13 mouse cellular contexts compared by ENCODE assay signal in the genomic region with DNA sequence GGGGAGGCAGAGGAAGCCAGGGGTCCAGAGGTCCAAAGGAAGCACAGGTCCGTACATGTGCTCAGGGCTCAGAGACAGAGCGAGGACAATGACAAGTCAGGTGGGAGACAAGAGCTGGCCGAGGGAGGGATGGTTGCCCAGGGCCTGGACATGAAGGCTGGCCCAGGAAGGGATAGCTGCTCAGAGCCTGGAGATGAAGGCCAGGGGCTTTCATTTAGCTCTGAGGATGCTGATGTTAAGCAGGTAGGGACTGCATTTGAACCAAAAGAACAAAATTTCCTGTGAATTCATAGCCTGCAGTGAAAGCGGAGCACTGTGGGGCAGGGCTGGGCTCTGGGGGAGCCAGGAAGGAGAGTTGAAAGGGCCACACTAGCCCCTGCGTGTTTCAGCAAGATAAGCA. TPM values are rescaled to one million over a fixed set of nuclear protein-coding genes. Genes with fewer than 3 reads are reported as not detected.
DNase-seq lines count a peak whose midpoint lies in the region; ATAC-seq and TF ChIP-seq lines count a peak whose summit lies in the region.
"Had no signal": no experiment of that assay in that cellular context is flagged by ENCODE, and none has a peak within 500 bp of the region (broad histone marks: within the 10 kb centered on the region; RNA-seq: fewer than 3 reads in every experiment).

No protein-coding gene starts in this region.

- H3K9me3 ChIP-seq in CH12.LX (replicated peaks; ENCODE audit: low read length): no peaks in the 10 kb centered on the region
- H3K9me3 ChIP-seq in liver, embryonic 13.5 days (replicated peaks): no peaks in the 10 kb centered on the region

- peak overlapping the region; percentile 67 for H3K27ac ChIP-seq in kidney, adult 2 months (ENCODE audit: insufficient read depth, low read depth, low read length)
- H3K27ac ChIP-seq in CH12.LX (ENCODE audit: insufficient read depth, low read depth): no peak overlapping the region
- peak overlapping the region; percentile 87 for H3K27ac ChIP-seq in brown adipose tissue, adult 24 weeks (replicated peaks; ENCODE audit: low read depth, low read length)
- H3K27ac ChIP-seq in liver, embryonic 13.5 days: peak overlapping the region; percentile 21; the same call in 1 of the 2 replicates

- H3K9ac ChIP-seq in CH12.LX (ENCODE audit: insufficient read depth, low read depth): no peak overlapping the region
- H3K9ac ChIP-seq in liver, embryonic 13.5 days: peak overlapping the region; percentile 3; the same call in 1 of the 2 replicates

- TF ChIP-seq CTCF in kidney, adult 2 months (conservative IDR thresholded peaks at IDR 0.05; ENCODE audit: insufficient read depth, insufficient read length, low read depth, low read length): no peak
- no peak for TF ChIP-seq CTCF in CH12.LX (conservative IDR thresholded peaks at IDR 0.05 in 1 of 2, IDR thresholded peaks at IDR 0.05 in 1 of 2; ENCODE audit: low read depth in 2 of 2, low read length in 2 of 2)

- no peak for ATAC-seq in liver, embryonic 13.5 days (ENCODE audit: low read depth)

- H3K4me1 ChIP-seq in kidney, adult 2 months (ENCODE audit: control insufficient read depth, insufficient read depth, low read length): no peaks in the 10 kb centered on the region
- peaks cover 34 to 74% of the 10 kb centered on the region in 2 experiments for H3K4me1 ChIP-seq in CH12.LX (ENCODE audit: control insufficient read depth in 1 of 2, insufficient read depth in 2 of 2)
- peaks cover 11% of the 10 kb centered on the region for H3K4me1 ChIP-seq in brown adipose tissue, adult 24 weeks (ENCODE audit: control insufficient read depth, insufficient read depth, insufficient read length, low read length)
- peaks cover 26% of the 10 kb centered on the region for H3K4me1 ChIP-seq in liver, embryonic 13.5 days (replicated peaks)

- dilution Hi-C loops in CH12.LX (cut with MboI; ENCODE audit: extremely low pct_ligation_motif_present, extremely low pct_unique_long_range_greater_than_20kb, low sequenced_read_pairs): no loop called here

- H3K4me2 ChIP-seq in CH12.LX (ENCODE audit: insufficient read depth, low read depth, poor library complexity, severe bottlenecking): no peak overlapping the region
- H3K4me2 ChIP-seq in liver, embryonic 13.5 days: peak overlapping the region; percentile 68
- H3K4me2 ChIP-seq: midbrain, embryonic 11.5 days had no signal

- 68% methylated on average over 5 of the region's 5 CpGs for WGBS in kidney, adult 2 months
- WGBS in liver, embryonic 13.5 days (ENCODE audit: insufficient replicate concordance): 44% methylated on average over 5 of the region's 5 CpGs

- TF ChIP-seq RAD21 in CH12.LX (IDR thresholded peaks at IDR 0.05; ENCODE audit: low read depth, low read length): no peak

- TF ChIP-seq POLR2A in kidney, adult 2 months (IDR thresholded peaks at IDR 0.05; ENCODE audit: low read depth, low read length): no peak
- no peak for TF ChIP-seq POLR2A in CH12.LX (IDR thresholded peaks at IDR 0.05; ENCODE audit: low read depth, low read length)

- no peaks in the 10 kb centered on the region for H3K36me3 ChIP-seq in kidney, adult 2 months (ENCODE audit: control insufficient read depth, insufficient read depth, low read length)
- peaks cover 18 to 36% of the 10 kb centered on the region in 2 experiments for H3K36me3 ChIP-seq in CH12.LX (replicated peaks in 1 of 2; ENCODE audit: control insufficient read depth in 1 of 2, insufficient read depth in 1 of 2, low read length in 1 of 2)
- no peaks in the 10 kb centered on the region; the same call in 1 of the 2 replicates for H3K36me3 ChIP-seq in liver, embryonic 13.5 days

- DNase-seq in kidney, adult 2 months: no peak
- DNase-seq in kidney, postnatal 14 days: no peak
- no peak for DNase-seq in CH12.LX (ENCODE audit: extremely low read depth)
- no peak for DNase-seq in liver, embryonic 13.5 days
- DNase-seq in layer of hippocampus, adult 9-11 months: no peak
- no peak for DNase-seq in cerebellum, adult 9-10 months
- DNase-seq: cerebellum, postnatal 36 days; right cerebral cortex, postnatal 14 days had no signal

- no peak for TF ChIP-seq EP300 in CH12.LX (IDR thresholded peaks at IDR 0.05; ENCODE audit: low read length)

- H3K4me3 ChIP-seq in kidney, adult 2 months (ENCODE audit: insufficient read depth, low read depth, low read length): peak overlapping the region; percentile 80
- H3K4me3 ChIP-seq in CH12.LX (replicated peaks in 1 of 3; ENCODE audit: low read depth in 2 of 3, low read length in 2 of 3, poor library complexity in 1 of 3): peak overlapping the region in 2 of 3 experiments; percentile 25 to 40
- peak overlapping the region; percentile 84 for H3K4me3 ChIP-seq in brown adipose tissue, adult 24 weeks (ENCODE audit: insufficient read depth, low read depth, low read length)
- H3K4me3 ChIP-seq in liver, embryonic 13.5 days (replicated peaks): peak overlapping the region; percentile 22
- H3K4me3 ChIP-seq: erythroblast, embryonic 14.5 days had no signal

- H3K79me2 ChIP-seq in CH12.LX (replicated peaks; ENCODE audit: control insufficient read depth, extremely low read depth, insufficient read depth, poor library complexity, severe bottlenecking): no peaks in the 10 kb centered on the region

- H3K27me3 ChIP-seq in kidney, adult 2 months (replicated peaks; ENCODE audit: control insufficient read depth, insufficient read depth, low read length): no peaks in the 10 kb centered on the region
- H3K27me3 ChIP-seq in CH12.LX (replicated peaks): no peaks in the 10 kb centered on the region
- H3K27me3 ChIP-seq in liver, embryonic 13.5 days: peaks cover 34% of the 10 kb centered on the region

- in situ Hi-C loops in CH12.LX (cut with MboI; ENCODE audit: low pct_ligation_motif_present, low pct_unique_long_range_greater_than_20kb, low sequenced_read_pairs): no loop called here

TF ChIP-seq in CH12.LX, 34 proteins besides CTCF, POLR2A, EP300 and RAD21:
- TF ChIP-seq JUND (conservative IDR thresholded peaks at IDR 0.05; ENCODE audit: low read depth, low read length) (no peak), MYC (IDR thresholded peaks at IDR 0.05; ENCODE audit: low read depth, low read length) (no peak), IRF4 (IDR thresholded peaks at IDR 0.05; ENCODE audit: low read depth, low read length) (no peak), MAX (IDR thresholded peaks at IDR 0.05; ENCODE audit: low read length) (no peak), SMC3 (IDR thresholded peaks at IDR 0.05; ENCODE audit: low read depth, low read length) (no peak), ZNF384 (IDR thresholded peaks at IDR 0.05; ENCODE audit: low read depth, low read length) (no peak)
TF ChIP-seq in CH12.LX: peak in this region for 0.

RNA-seq across cellular contexts. Expression of a gene that starts 3.2 kb away (rescaled TPM):
- 22.1 and 24.7 TPM in 2 replicates for polyA plus RNA-seq in kidney, adult 2 months (2012; rRNA removed)
- total RNA-seq in CH12.LX (2012; rRNA removed) (5.3 and 5.4 TPM in 2 replicates), CH12.LX (2014; rRNA removed) (1.6 and 2.3 TPM in 2 replicates)
- polyA plus RNA-seq in CH12.LX (2012; ENCODE audit: insufficient read length, low read depth): 18.0 and 23.7 TPM in 2 replicates
- polyA plus RNA-seq in brown adipose tissue, adult 24 weeks (2012; ENCODE audit: insufficient read depth, insufficient read length, missing spikeins): 4.5 and 5.1 TPM in 2 replicates
- 3.2 and 5.7 TPM in 2 replicates for polyA plus RNA-seq in liver, embryonic 13.5 days (2015; fragmentation: Nextera tagmentation; extraction: Ambion mirVana)

RNA-seq across cellular contexts. Expression of a gene that starts 52.1 kb away (rescaled TPM):
- polyA plus RNA-seq in kidney, adult 2 months (2012; rRNA removed): not detected in 2 replicates
- total RNA-seq in CH12.LX (2012; rRNA removed): not detected in 2 replicates
- total RNA-seq in CH12.LX (2014; rRNA removed): not detected in 2 replicates
- polyA plus RNA-seq in CH12.LX (2012; ENCODE audit: insufficient read length, low read depth): not detected in 2 replicates
- polyA plus RNA-seq in brown adipose tissue, adult 24 weeks (2012; ENCODE audit: insufficient read depth, insufficient read length, missing spikeins): not detected in 2 replicates
- polyA plus RNA-seq in liver, embryonic 13.5 days (2015; fragmentation: Nextera tagmentation; extraction: Ambion mirVana): not detected in 2 replicates
- total RNA-seq: ES-E14; left cerebral cortex, postnatal 25 days had no signal
- polyA plus RNA-seq: erythroblast, embryonic 14.5 days; midbrain, embryonic 11.5 days had no signal

Comparison
In these comparisons a context has a peak if more than half of its experiments do, and no peak if none do; other contexts are left out.
1. H3K4me3 ChIP-seq: peak in every context shown above with its lines; median percentile 84 in brown adipose tissue, adult 24 weeks; 80 in kidney, adult 2 months; 32 in CH12.LX; 22 in liver, embryonic 13.5 days.